Mouse (Mus musculus) midbrain, embryonic 11.5 days (tissue): Measurements from ENCODE around the gene Tmem189. TPM values are rescaled to one million over a fixed set of nuclear protein-coding genes. Genes with fewer than 3 reads are reported as not detected.

Source experiments
- ATAC-seq: fragments of 200-750 bp; cut with Nextera tagmentation; 2 replicates; pipeline ENCODE4 v1.8.0; 2017; ENCODE audit warnings: moderate TSS enrichment, moderate library complexity; ENCODE audit not compliant: low FRiP score
- DNase-seq: peaks from one replicate; pipeline ENCODE4 v3.0.0; 2015; ENCODE audit warnings: low spot score; ENCODE audit errors: missing footprints
- H3K27ac ChIP-seq: fragments of 300-500 bp; sonication (generic); 2 replicates; pipeline ENCODE4 v1.5.1; 2014; ENCODE audit warnings: low read depth, low read length
- H3K27me3 ChIP-seq: fragments of 300-500 bp; sonication (generic); 2 replicates; pipeline ENCODE4 v1.6.1; 2014; ENCODE audit warnings: mild to moderate bottlenecking, low read length, moderate library complexity, mixed read lengths; ENCODE audit not compliant: control insufficient read depth, insufficient read depth
- H3K36me3 ChIP-seq: fragments of 300-500 bp; sonication (generic); 2 replicates; pipeline ENCODE4 v1.6.1; 2014; ENCODE audit warnings: mild to moderate bottlenecking, low read length, moderate library complexity, mixed read lengths; ENCODE audit not compliant: control insufficient read depth, insufficient read depth
- H3K4me1 ChIP-seq: fragments of 300-500 bp; sonication (generic); 2 replicates; pipeline ENCODE4 v1.6.1; 2014; ENCODE audit warnings: low read length; ENCODE audit not compliant: control insufficient read depth, insufficient read depth
- H3K4me2 ChIP-seq: fragments of 300-500 bp; sonication (generic); 2 replicates; pipeline ENCODE4 v1.6.1; 2014; ENCODE audit warnings: mild to moderate bottlenecking, moderate library complexity
- H3K4me3 ChIP-seq: fragments of 300-500 bp; sonication (generic); 2 replicates; pipeline ENCODE4 v1.5.1; 2014; ENCODE audit warnings: low read depth, low read length
- H3K9ac ChIP-seq: fragments of 300-500 bp; sonication (generic); 2 replicates; pipeline ENCODE4 v1.6.1; 2014; ENCODE audit warnings: low read length
- H3K9me3 ChIP-seq: fragments of 300-500 bp; sonication (generic); 2 replicates; pipeline ENCODE4 v1.6.1; 2016; ENCODE audit warnings: low read length; ENCODE audit not compliant: control insufficient read depth
- WGBS: fragments of 180-500 bp; shearing (Covaris S2); extraction: QIAGEN DNeasy Blood & Tissue Kit; methylation state at CpG from one replicate; pipeline ENCODE4 v1.1.7; 2014; 5-methylcytosine and 5-hydroxymethylcytosine counted together
- polyA plus RNA-seq: library from polyadenylated mRNA; unstranded; fragments of >200 nt; fragmentation: Nextera tagmentation; extraction: Ambion mirVana; gene quantifications from 2 replicates; pipeline ENCODE4 v1.2.1, GENCODE M21; 2014

Gene Tmem189
- polyA plus RNA-seq, 1 experiment from 2014 or later, result 31.5 TPM

DNA sequence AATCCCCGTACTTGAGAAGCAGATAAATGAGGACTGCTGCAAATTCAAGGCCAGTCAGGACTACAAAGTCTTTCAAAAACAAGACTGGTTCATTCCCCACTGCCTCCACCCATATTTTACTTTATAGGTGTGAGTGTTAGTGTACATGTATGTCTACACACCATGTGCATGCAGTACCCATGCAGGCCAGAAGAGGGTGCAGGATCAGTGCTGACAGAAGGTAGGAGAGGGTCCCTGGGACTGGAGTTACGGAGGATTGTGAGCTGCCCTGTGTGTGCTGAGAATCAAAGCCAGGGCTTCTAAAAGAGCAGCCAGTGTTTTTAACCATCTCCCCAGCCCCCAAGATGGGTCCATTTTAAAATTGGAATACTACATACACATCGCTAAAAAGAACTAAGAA, 49.3 kb downstream of the Tmem189 start:
- 77% methylated on average over 3 of the region's 3 CpGs for WGBS
- H3K27me3 ChIP-seq, result no peaks in the 10 kb centered on the region
- no peak overlapping the region for H3K4me2 ChIP-seq
- DNase-seq (no peak), ATAC-seq (no peak)
- H3K36me3 ChIP-seq, result peaks cover under 1% of the 10 kb centered on the region; the same call in 1 of the 2 replicates
- H3K27ac ChIP-seq, result no peak overlapping the region
- no peak overlapping the region for H3K4me3 ChIP-seq
- H3K9ac ChIP-seq, result no peak overlapping the region
- no peaks in the 10 kb centered on the region for H3K9me3 ChIP-seq
- no peaks in the 10 kb centered on the region for H3K4me1 ChIP-seq

DNA sequence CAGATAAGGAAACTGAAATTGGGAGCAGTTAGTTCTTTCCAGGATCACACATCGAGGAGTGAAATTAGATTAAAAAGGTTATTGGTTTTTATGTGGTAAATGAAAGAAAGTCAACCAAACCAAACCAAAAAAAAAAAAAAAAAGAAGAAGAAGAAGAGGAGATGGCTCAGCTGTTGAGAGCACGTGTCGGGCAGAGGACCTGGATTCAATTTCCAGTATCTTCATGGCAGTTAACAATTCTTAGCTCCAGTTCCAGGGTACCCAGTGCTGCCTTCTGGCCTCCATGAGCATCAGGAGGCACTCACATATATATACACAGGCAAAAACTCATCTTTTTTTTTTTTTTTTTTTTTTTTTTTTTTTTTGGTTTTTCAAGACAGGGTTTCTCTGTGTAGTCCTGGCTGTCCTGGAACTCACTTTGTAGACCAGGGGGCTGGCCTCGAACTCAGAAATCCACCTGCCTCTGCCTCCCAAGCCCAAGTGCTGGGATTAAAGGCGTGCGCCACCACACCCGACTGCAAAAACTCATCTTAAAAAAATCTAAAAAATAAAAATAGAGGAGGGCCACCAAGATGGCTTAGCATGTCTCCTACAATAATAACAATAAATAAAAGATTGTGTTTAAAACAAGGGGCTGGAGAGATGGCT, 54.6 kb downstream of the Tmem189 start:
- Histone ChIP-seq H3K9me3 (no peaks in the 10 kb centered on the region), H3K27me3 (no peaks in the 10 kb centered on the region), H3K36me3 (no peaks in the 10 kb centered on the region), H3K27ac (no peak overlapping the region), H3K9ac (no peak overlapping the region), H3K4me2 (peak overlapping the region; percentile 38), H3K4me3 (peak overlapping the region; percentile 7; the same call in 1 of the 2 replicates), H3K4me1 (peaks cover 17% of the 10 kb centered on the region)
- ATAC-seq (no peak), DNase-seq (no peak)
- 81% methylated on average over 7 of the region's 7 CpGs for WGBS

DNA sequence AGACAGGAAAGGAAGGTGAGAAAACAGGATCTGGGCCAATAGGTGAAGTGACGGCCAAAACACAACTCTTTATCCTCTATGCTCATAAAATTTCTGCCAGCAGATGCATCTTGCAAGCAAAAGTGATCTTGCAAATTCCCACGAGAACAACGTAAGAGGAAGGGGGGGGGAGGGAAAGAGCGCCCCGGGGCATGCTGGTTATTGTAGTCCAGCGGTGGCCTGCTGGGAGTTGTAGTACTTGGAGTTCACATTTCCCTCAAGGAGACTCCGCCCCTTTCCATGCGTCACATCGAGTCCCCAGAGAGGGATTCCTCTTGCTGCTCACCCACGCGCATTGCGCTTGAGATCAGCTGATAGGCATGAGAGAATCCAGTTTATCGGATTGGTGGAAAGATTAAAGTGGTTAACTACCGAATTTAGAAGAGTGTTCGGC, 55.3 kb downstream of the Tmem189 start:
- peaks cover 23% of the 10 kb centered on the region for H3K4me1 ChIP-seq
- 0% methylated on average over 15 of the region's 15 CpGs for WGBS

DNA sequence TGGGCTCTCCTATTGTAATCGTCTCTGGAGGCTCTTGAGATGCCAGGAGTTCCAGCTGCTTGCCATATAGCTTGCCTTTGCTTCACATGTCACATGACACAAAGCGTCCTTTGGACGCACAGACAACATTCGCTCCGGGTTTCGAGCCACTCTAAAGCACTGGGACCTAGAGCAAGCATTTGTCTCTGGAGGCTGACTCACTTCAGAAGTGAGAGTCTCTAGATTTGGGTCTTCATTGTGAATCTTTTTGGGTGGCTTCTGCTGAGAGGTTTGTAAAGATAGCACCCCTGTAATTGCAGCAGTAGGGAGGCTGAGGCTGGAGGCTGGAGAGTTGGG, 56.1 kb downstream of the Tmem189 start:
- no peaks in the 10 kb centered on the region for H3K36me3 ChIP-seq
- H3K9me3 ChIP-seq, result no peaks in the 10 kb centered on the region
- no peak overlapping the region for H3K4me2 ChIP-seq
- no peak overlapping the region for H3K9ac ChIP-seq
- DNase-seq, result no peak
- ATAC-seq, result no peak
- H3K4me1 ChIP-seq, result peaks cover 25% of the 10 kb centered on the region
- H3K4me3 ChIP-seq, result no peak overlapping the region
- no peaks in the 10 kb centered on the region for H3K27me3 ChIP-seq
- WGBS, result 91% methylated on average over 6 of the region's 6 CpGs
- no peak overlapping the region for H3K27ac ChIP-seq

More for the DNA sequence above, 55.3 kb downstream of the Tmem189 start:
- Histone ChIP-seq H3K9ac (peak overlapping the region; percentile 46; the same call in 1 of the 2 replicates), H3K4me3 (peak overlapping the region; percentile 7; the same call in 1 of the 2 replicates), H3K27me3 (no peaks in the 10 kb centered on the region), H3K27ac (no peak overlapping the region), H3K9me3 (no peaks in the 10 kb centered on the region), H3K36me3 (no peaks in the 10 kb centered on the region), H3K4me2 (peak overlapping the region; percentile 38)
- ATAC-seq, result peak; percentile 75
- DNase-seq, result peak; percentile 100

DNA sequence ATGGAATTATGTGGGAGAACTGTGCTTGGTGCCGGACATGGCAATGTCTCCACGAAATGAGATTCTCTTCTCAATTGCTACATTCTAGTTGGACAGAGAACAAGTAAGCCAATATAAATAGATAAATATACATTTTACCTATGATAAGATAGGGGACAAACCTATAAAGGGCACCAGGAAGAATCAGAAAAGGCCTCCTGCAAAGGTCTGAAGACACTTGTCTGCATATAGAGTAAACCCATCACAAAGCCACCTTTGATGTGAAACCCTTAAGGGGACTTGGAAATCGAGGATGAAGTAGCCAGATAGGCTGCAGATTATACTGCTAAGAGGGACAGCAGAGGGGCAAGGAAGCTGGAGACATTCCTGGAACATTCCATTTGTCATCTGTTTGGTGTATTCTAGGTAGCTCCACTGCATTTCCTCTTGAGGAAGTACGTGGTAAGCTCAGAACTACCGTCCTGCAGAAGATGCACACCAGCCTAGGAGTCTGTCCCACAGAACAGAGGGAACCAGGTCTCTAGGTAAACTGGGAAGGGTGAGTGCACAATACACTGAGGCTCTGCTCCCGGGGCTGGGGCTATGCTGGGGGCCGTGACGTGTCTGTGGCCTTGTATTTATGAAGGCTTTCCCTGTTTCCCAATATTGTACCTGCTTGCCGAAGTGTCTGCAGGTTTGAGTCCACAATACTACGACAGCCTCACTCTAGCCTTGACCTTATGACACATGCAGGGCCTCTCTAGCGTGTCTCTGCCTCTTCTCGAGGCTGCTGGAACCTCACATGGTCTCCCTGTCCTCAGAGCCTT, 56.7 kb downstream of the Tmem189 start:
- DNase-seq (no peak), ATAC-seq (no peak)
- H3K36me3 ChIP-seq, result no peaks in the 10 kb centered on the region
- H3K4me2 ChIP-seq, result peak overlapping the region; percentile 59; the same call in 1 of the 2 replicates
- peaks cover 25% of the 10 kb centered on the region for H3K4me1 ChIP-seq
- no peak overlapping the region for H3K27ac ChIP-seq
- H3K27me3 ChIP-seq, result no peaks in the 10 kb centered on the region
- H3K9me3 ChIP-seq, result no peaks in the 10 kb centered on the region
- H3K9ac ChIP-seq, result peak overlapping the region; percentile 95; the same call in 1 of the 2 replicates
- H3K4me3 ChIP-seq, result no peak overlapping the region; the same call in 1 of the 2 replicates
- WGBS, result 86% methylated on average over 12 of the region's 12 CpGs

DNA sequence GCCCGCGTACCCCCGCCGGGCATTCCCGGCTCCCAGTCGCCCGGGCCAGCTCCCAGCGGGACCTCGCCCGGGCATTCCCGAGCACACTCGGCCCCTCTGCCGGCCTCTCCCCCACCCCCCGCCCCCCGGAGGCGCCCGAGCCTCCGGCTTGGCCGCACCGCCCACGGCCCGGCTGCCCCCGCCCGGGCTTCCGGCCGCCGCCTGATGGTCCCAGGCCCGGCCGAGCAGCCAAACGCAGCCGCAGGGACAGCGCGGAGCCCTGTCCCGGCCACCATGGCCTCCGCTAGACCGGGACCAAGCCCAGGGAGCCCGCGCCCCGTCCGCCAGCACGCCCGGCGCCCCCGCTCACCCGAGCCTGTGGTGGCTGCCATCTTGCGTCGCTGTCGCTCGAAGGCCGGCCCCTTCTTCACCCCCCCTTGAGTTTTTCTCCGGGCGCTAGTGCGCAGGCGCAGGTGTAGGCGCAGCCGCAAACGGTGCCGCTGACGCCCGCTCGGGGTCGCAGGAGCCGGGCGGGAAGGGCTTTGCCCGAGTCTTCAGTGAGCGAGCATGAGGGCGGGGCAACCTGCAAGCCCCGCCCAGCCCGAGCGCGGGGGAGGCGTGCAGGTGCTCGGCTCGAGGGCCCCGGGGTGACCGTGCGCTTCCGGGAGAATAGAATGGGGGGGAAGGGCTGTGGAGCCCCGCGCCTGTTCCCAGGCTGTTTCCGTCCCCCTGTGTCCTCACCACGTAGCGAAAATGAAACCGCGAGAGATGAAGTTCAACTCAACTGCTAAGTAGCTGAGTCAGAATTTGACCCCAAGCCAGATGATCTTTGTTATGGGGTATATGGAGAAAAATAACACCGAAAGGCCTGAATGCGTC, 57.8 kb downstream of the Tmem189 start, which contains the start of gene Ube2v1:
TSS of gene Ube2v1 (minus strand) at position 505 of the 858 bp plus-strand sequence.
- Histone ChIP-seq H3K36me3 (no peaks in the 10 kb centered on the region), H3K9me3 (no peaks in the 10 kb centered on the region), H3K4me1 (peaks cover 29% of the 10 kb centered on the region), H3K4me3 (peak within 1 kb of the TSS; percentile 62), H3K4me2 (peak within 1 kb of the TSS; percentile 84), H3K27me3 (no peaks in the 10 kb centered on the region), H3K9ac (peak within 1 kb of the TSS; percentile 95), H3K27ac (peak within 1 kb of the TSS; percentile 64)
- DNase-seq, result peak; percentile 100
- under 1% methylated on average over 79 of the region's 87 CpGs for WGBS
- ATAC-seq, result peak; percentile 86

DNA sequence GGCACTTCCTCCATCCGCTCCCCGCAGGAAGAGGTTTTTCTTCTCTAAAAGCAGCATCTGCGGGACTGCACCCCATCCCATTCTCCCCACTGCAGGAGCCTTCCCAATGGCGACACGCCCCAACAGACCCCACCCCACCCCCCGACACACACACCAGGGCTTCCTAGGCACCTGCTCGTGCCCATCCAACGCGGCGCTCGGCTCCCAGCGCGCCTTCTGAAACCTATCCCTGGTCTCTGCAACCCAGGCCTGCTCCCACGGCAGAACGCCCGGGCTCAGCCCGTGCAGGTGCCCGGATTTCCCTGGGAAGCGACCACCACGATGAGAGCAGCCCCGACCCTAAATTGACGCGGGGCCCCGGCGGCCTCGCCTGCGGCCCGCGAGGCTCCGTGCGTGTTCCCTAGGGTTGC, 58.4 kb downstream of the Tmem189 start:
- DNase-seq (peak; percentile 86), ATAC-seq (no peak)
- peak overlapping the region; percentile 95 for H3K9ac ChIP-seq
- no peaks in the 10 kb centered on the region for H3K36me3 ChIP-seq
- H3K27me3 ChIP-seq, result no peaks in the 10 kb centered on the region
- H3K9me3 ChIP-seq, result no peaks in the 10 kb centered on the region
- WGBS, result under 1% methylated on average over 31 of the region's 31 CpGs
- peak overlapping the region; percentile 64; the same call in 1 of the 2 replicates for H3K27ac ChIP-seq
- H3K4me1 ChIP-seq, result peaks cover 29% of the 10 kb centered on the region
- H3K4me3 ChIP-seq, result peak overlapping the region; percentile 62
- peak overlapping the region; percentile 84 for H3K4me2 ChIP-seq

DNA sequence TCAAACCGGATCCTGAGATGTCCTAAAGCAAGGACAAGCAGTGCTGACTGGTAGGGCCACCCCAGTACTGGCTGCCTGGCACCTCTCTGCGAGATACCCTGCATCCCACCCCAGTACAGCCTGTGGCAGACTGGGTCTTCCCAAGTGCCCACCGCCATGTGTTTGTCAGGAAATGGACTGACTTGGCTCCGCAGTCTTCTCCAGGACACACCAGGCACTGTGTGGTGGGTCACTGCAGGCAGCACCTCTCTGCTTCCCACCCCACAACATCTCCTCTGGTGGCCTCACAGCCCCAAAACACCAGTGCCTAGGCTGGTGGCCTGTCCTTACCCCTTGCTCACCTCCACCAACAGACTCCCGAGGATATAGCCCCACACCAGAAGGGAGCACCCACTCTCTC, 59.2 kb downstream of the Tmem189 start:
- no peak for ATAC-seq
- Histone ChIP-seq H3K9me3 (no peaks in the 10 kb centered on the region), H3K36me3 (no peaks in the 10 kb centered on the region), H3K27ac (no peak overlapping the region), H3K27me3 (no peaks in the 10 kb centered on the region), H3K4me2 (peak overlapping the region; percentile 84), H3K9ac (peak overlapping the region; percentile 95), H3K4me3 (peak overlapping the region; percentile 62), H3K4me1 (peaks cover 29% of the 10 kb centered on the region)
- no peak for DNase-seq
- 84% methylated on average over 5 of the region's 5 CpGs for WGBS
